Mouse (Mus musculus) MEL (cell line): Measurements from ENCODE around the gene Pla2g1b. TPM values are rescaled to one million over a fixed set of nuclear protein-coding genes. Genes with fewer than 3 reads are reported as not detected.

ENCODE experiments used
- DNase-seq: peaks from one replicate; pipeline ENCODE4 v3.0.0; 2011; ENCODE audit warnings: low read depth, low spot score
- H3K27ac ChIP-seq: 2 replicates; pipeline ENCODE4 v1.5.1; 2012; ENCODE audit warnings: low read depth, mild to moderate bottlenecking, control low read depth, low read length, moderate library complexity; ENCODE audit not compliant: control insufficient read depth
- H3K27me3 ChIP-seq, 2 experiments: fragments of 150-350 bp in 1 of 2; sonication (generic) in 1 of 2; 2 replicates each; pipeline ENCODE4 v1.6.1; 2012; ENCODE audit warnings: low read length in 2 of 2, mild to moderate bottlenecking in 2 of 2, improper control_type of control experiment in 1 of 2, moderate library complexity in 1 of 2; ENCODE audit not compliant: insufficient read depth in 2 of 2, control insufficient read depth in 1 of 2
- H3K36me3 ChIP-seq, 2 experiments: 2 replicates each; pipeline ENCODE4 v1.6.1; 2012 to 2014; ENCODE audit warnings: low read length in 2 of 2, improper control_type of control experiment in 1 of 2, inconsistent platforms in 1 of 2, mild to moderate bottlenecking in 1 of 2; ENCODE audit not compliant: insufficient read depth in 2 of 2, control insufficient read depth in 1 of 2
- H3K4me1 ChIP-seq, 2 experiments: fragments of 150-350 bp in 1 of 2; sonication (generic) in 1 of 2; 2 replicates each; pipeline ENCODE4 v1.6.1; 2012; ENCODE audit warnings: low read length in 2 of 2, improper control_type of control experiment in 1 of 2, mild to moderate bottlenecking in 1 of 2; ENCODE audit not compliant: insufficient read depth in 2 of 2, control insufficient read depth in 1 of 2
- H3K4me3 ChIP-seq, 2 experiments: fragments of 150-350 bp in 1 of 2; sonication (generic) in 1 of 2; 2 replicates each; pipeline ENCODE4 v1.5.1; 2012; ENCODE audit warnings: low read depth in 2 of 2, low read length in 2 of 2, mild to moderate bottlenecking in 2 of 2, moderate library complexity in 2 of 2, control low read depth in 1 of 2, improper control_type of control experiment in 1 of 2; ENCODE audit not compliant: control insufficient read depth in 1 of 2, insufficient read depth in 1 of 2
- H3K79me2 ChIP-seq: 2 replicates; pipeline ENCODE4 v1.6.1; 2012; ENCODE audit warnings: mild to moderate bottlenecking, low read length, moderate library complexity; ENCODE audit not compliant: control insufficient read depth, poor library complexity, insufficient read depth
- H3K9ac ChIP-seq: 2 replicates; pipeline ENCODE4 v1.6.1; 2012; ENCODE audit warnings: low read depth, mild to moderate bottlenecking, control low read depth, low read length, moderate library complexity; ENCODE audit not compliant: control insufficient read depth, poor library complexity, severe bottlenecking
- H3K9me3 ChIP-seq: fragments of 150-350 bp; sonication (generic); replicated peaks from 2 replicates; pipeline ENCODE4 v1.6.1; 2012; ENCODE audit warnings: mild to moderate bottlenecking, low read length, improper control_type of control experiment, moderate library complexity; ENCODE audit not compliant: insufficient read depth
- CHD1 ChIP-seq: IDR thresholded peaks from 2 replicates; pipeline ENCODE4 v1.6.1; 2012; ENCODE audit warnings: low read depth, mild to moderate bottlenecking, inconsistent platforms, low read length, improper control_type of control experiment
- CHD2 ChIP-seq: IDR thresholded peaks from 2 replicates; pipeline ENCODE4 v1.6.1; 2011; ENCODE audit warnings: low read length, improper control_type of control experiment
- ELF1 ChIP-seq: IDR thresholded peaks from 2 replicates; pipeline ENCODE4 v1.6.1; 2014; ENCODE audit warnings: low read depth, mild to moderate bottlenecking, inconsistent platforms, low read length, improper control_type of control experiment, moderate library complexity
- GABPA ChIP-seq: IDR thresholded peaks from 2 replicates; pipeline ENCODE4 v1.6.1; 2012; ENCODE audit warnings: low read depth, mild to moderate bottlenecking, inconsistent platforms, low read length, improper control_type of control experiment, moderate library complexity
- GATA1 ChIP-seq: IDR thresholded peaks from 2 replicates; pipeline ENCODE4 v1.6.1; 2011; ENCODE audit warnings: low read depth, low read length, improper control_type of control experiment
- KAT2A ChIP-seq: conservative IDR thresholded peaks from 2 replicates; pipeline ENCODE4 v1.6.1; 2012; ENCODE audit warnings: low read depth, low read length, improper control_type of control experiment, inconsistent platforms
- MAFK ChIP-seq: IDR thresholded peaks from 2 replicates; pipeline ENCODE4 v1.6.1; 2011; ENCODE audit warnings: low read depth, mild to moderate bottlenecking, low read length, improper control_type of control experiment, borderline replicate concordance
- MAX ChIP-seq: IDR thresholded peaks from 2 replicates; pipeline ENCODE4 v1.6.1; 2011; ENCODE audit warnings: low read length, improper control_type of control experiment
- MAZ ChIP-seq: IDR thresholded peaks from 2 replicates; pipeline ENCODE4 v1.6.1; 2012; ENCODE audit warnings: low read depth, mild to moderate bottlenecking, inconsistent platforms, low read length, improper control_type of control experiment
- MEF2A ChIP-seq: IDR thresholded peaks from 2 replicates; pipeline ENCODE4 v1.6.1; 2014; ENCODE audit warnings: low read depth, mild to moderate bottlenecking, inconsistent platforms, low read length, improper control_type of control experiment; ENCODE audit not compliant: poor library complexity, insufficient replicate concordance, severe bottlenecking; ENCODE audit errors: extremely low read depth
- MXI1 ChIP-seq: IDR thresholded peaks from 2 replicates; pipeline ENCODE4 v1.6.1; 2011; ENCODE audit warnings: mild to moderate bottlenecking, low read depth, low read length, improper control_type of control experiment
- MYB ChIP-seq: IDR thresholded peaks from 2 replicates; pipeline ENCODE4 v1.6.1; 2011; ENCODE audit warnings: mild to moderate bottlenecking, low read depth, low read length, improper control_type of control experiment
- NELFE ChIP-seq: IDR thresholded peaks from 2 replicates; pipeline ENCODE4 v1.6.1; 2011; ENCODE audit warnings: low read depth, low read length, improper control_type of control experiment
- POLR2A ChIP-seq, 2 experiments: IDR thresholded peaks; 2 replicates each; pipeline ENCODE4 v1.6.1; 2011 to 2012; ENCODE audit warnings: low read length in 2 of 2, mild to moderate bottlenecking in 2 of 2, control low read depth in 1 of 2, improper control_type of control experiment in 1 of 2, low read depth in 1 of 2, moderate library complexity in 1 of 2; ENCODE audit not compliant: control insufficient read depth in 1 of 2, insufficient read depth in 1 of 2, poor library complexity in 1 of 2
- POLR2AphosphoS2 ChIP-seq: IDR thresholded peaks from 2 replicates; pipeline ENCODE4 v1.6.1; 2011; ENCODE audit warnings: low read length, improper control_type of control experiment
- POLR2AphosphoS5 ChIP-seq: IDR thresholded peaks from 2 replicates; pipeline ENCODE4 v1.6.1; 2012; ENCODE audit warnings: low read depth, borderline replicate concordance, mild to moderate bottlenecking, inconsistent platforms, low read length, moderate library complexity, mixed read lengths
- RAD21 ChIP-seq: IDR thresholded peaks from 2 replicates; pipeline ENCODE4 v1.6.1; 2011; ENCODE audit warnings: mild to moderate bottlenecking, low read depth, low read length, improper control_type of control experiment
- RCOR1 ChIP-seq: IDR thresholded peaks from 2 replicates; pipeline ENCODE4 v1.6.1; 2012; ENCODE audit warnings: low read depth, mild to moderate bottlenecking, inconsistent platforms, low read length, improper control_type of control experiment
- TCF12 ChIP-seq: IDR thresholded peaks from 2 replicates; pipeline ENCODE4 v1.6.1; 2014; ENCODE audit warnings: low read depth, mild to moderate bottlenecking, inconsistent platforms, low read length, improper control_type of control experiment, moderate library complexity
- UBTF ChIP-seq: IDR thresholded peaks from 2 replicates; pipeline ENCODE4 v1.6.1; 2012; ENCODE audit warnings: low read depth, mild to moderate bottlenecking, inconsistent platforms, low read length, improper control_type of control experiment, moderate library complexity, borderline replicate concordance; ENCODE audit not compliant: insufficient read depth
- USF1 ChIP-seq: IDR thresholded peaks from 2 replicates; pipeline ENCODE4 v1.6.1; 2014; ENCODE audit warnings: low read depth, mild to moderate bottlenecking, inconsistent platforms, low read length, improper control_type of control experiment, moderate library complexity
- ZKSCAN1 ChIP-seq: IDR thresholded peaks from 2 replicates; pipeline ENCODE4 v1.6.1; 2012; ENCODE audit warnings: low read depth, mild to moderate bottlenecking, inconsistent platforms, low read length, improper control_type of control experiment, moderate library complexity
- ZNF384 ChIP-seq: IDR thresholded peaks from 2 replicates; pipeline ENCODE4 v1.6.1; 2012; ENCODE audit warnings: low read depth, mild to moderate bottlenecking, inconsistent platforms, low read length, improper control_type of control experiment
- polyA plus RNA-seq, 2 experiments: library from polyadenylated mRNA; stranded (reverse) in 1 of 2; unstranded in 1 of 2; fragments of >175 nt in 1 of 2; fragments of >200 nt in 1 of 2; gene quantifications; 2 replicates each; pipeline versions ENCODE4 v1.2.1 to v1.2.4; 2012; ENCODE audit warnings: low replicate concordance in 2 of 2, low read depth in 1 of 2; ENCODE audit not compliant: insufficient read length in 2 of 2, insufficient read depth in 1 of 2, missing spikeins in 1 of 2
- total RNA-seq: library from RNA; depleted of rRNA; stranded (reverse); fragments of 300-350 nt; gene quantifications from 2 replicates; pipeline ENCODE4 v1.2.3, GENCODE M21; 2012

The Pla2g1b gene
- total and polyA plus RNA-seq, 3 experiments = 0.58 to 6.6 TPM; not detected in 1

DNA sequence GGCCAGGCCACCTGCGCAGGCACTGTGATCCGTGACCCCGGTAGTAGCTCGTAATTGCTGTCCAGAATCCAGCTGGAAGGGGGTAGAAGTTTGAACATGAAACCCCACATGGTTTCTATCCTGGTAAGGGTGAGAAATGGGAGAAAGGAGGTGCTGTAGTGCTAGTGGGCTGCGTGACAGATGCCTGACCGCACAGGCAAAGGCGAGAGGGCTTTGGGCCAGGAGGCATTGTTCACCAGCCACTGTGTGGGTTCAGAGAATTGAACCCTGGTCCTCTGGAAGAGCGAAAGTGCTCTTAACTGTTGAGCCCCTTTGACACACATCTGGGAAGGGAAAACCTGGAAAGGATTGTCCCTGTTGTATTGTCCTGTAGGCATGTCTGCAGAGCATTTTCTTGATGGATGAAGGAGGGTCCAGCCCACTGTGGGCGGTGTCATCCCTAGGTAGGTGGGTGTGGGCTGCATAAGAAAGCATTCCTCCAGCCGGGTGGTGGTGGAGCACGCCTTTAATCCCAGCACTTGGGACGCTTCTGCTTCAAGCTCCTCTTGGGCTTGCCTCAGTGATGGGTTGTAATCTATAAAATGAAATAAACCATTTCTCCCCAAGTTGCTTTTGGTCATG lies 10.2 kb downstream of the Pla2g1b start:
- H3K9ac ChIP-seq = no peak overlapping the region
- no peaks in the 10 kb centered on the region for H3K79me2 ChIP-seq
- H3K9me3 ChIP-seq = no peaks in the 10 kb centered on the region
- H3K36me3 ChIP-seq = no peaks in the 10 kb centered on the region; a peak in 1 of 4 replicates
- no peak for DNase-seq
- H3K27me3 ChIP-seq = no peaks in the 10 kb centered on the region
- H3K4me1 ChIP-seq = peaks cover 0 to 3% of the 10 kb centered on the region in 2 experiments; a peak in 1 of 4 replicates
- no peak overlapping the region for H3K27ac ChIP-seq
- no peak overlapping the region for H3K4me3 ChIP-seq
- TF ChIP-seq ZNF384 (no peak), MYB (no peak), POLR2A (IDR thresholded peaks at IDR 0.05; ENCODE audit: control insufficient read depth in 1 of 2, insufficient read depth in 1 of 2, low read depth in 1 of 2, low read length in 2 of 2, poor library complexity in 1 of 2) (no peak), NELFE (no peak), ZKSCAN1 (no peak), POLR2AphosphoS5 (no peak), CHD2 (no peak), GABPA (no peak), MEF2A (no peak), GATA1 (no peak), MAX (no peak), MAZ (no peak), USF1 (no peak), KAT2A (no peak), ELF1 (no peak), UBTF (no peak), RCOR1 (no peak), MXI1 (no peak)

DNA sequence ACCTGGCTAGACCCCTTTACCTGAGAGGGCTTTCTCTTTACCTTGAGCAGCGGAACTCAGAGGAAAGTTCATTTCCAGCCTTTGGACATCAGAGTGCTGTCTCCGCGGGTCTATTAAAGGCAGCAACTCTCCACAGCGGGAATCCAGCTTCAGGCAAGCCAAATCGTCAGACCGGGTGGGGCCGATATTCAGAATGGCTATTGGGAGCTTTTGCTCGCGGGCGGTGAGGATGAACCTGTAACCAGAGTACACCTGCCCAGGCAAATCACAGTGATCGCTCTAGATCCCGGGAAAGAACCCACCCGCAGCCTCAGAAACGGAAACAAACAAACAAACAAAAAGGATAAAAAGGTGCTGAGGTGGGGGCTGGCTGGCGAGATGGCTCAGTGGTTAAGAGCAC lies 13.5 kb downstream of the Pla2g1b start:
- Histone ChIP-seq H3K9me3 (no peaks in the 10 kb centered on the region), H3K36me3 (no peaks in the 10 kb centered on the region), H3K27ac (no peak overlapping the region), H3K4me3 (no peak overlapping the region), H3K79me2 (no peaks in the 10 kb centered on the region), H3K4me1 (no peaks in the 10 kb centered on the region), H3K9ac (no peak overlapping the region), H3K27me3 (no peaks in the 10 kb centered on the region)
- TF ChIP-seq MAFK = no peak
- no peak for TF ChIP-seq NELFE
- no peak for TF ChIP-seq UBTF
- no peak for TF ChIP-seq POLR2AphosphoS2
- TF ChIP-seq RAD21 = no peak
- no peak for TF ChIP-seq USF1
- TF ChIP-seq MEF2A = no peak
- no peak for TF ChIP-seq CHD1
- TF ChIP-seq TCF12 = no peak
- TF ChIP-seq MXI1 = no peak
- DNase-seq = no peak
